Mouse (Mus musculus): ENCODE measurements around the gene Ier2. TPM values are rescaled to one million over a fixed set of nuclear protein-coding genes. Genes with fewer than 3 reads are reported as not detected.

Gene Ier2
- polyA plus RNA-seq, 1 experiment from 2014 or later, result 80.6 TPM

GRCm38 (mm10) chr8:84657680-84658079 is 5.0 kb downstream of the Ier2 start:
- Histone ChIP-seq H3K4me2 (no peak overlapping the region), H3K4me3 (no peak overlapping the region), H3K4me1 (peaks cover 60% of the 10 kb centered on the region), H3K9ac (no peak overlapping the region), H3K9me3 (no peaks in the 10 kb centered on the region), H3K27ac (peak overlapping the region; percentile 96), H3K36me3 (no peaks in the 10 kb centered on the region), H3K27me3 (no peaks in the 10 kb centered on the region)
- WGBS, result 30% methylated on average over 4 of the region's 4 CpGs
- no peak for ATAC-seq (ENCODE audit: insufficient number of reproducible peaks, low FRiP score, low TSS enrichment, low read depth)

- Histone ChIP-seq H3K9ac (no peak overlapping the region), H3K4me1 (peaks cover 60% of the 10 kb centered on the region), H3K9me3 (no peaks in the 10 kb centered on the region)
These were observed 5.4 kb downstream of the Ier2 start for GRCm38 (mm10) chr8:84657203-84657602.

GRCm38 (mm10) chr8:84656641-84657126 is 6.0 kb downstream of the Ier2 start:
- peak overlapping the region; percentile 63 for H3K4me2 ChIP-seq
- peaks cover 60% of the 10 kb centered on the region for H3K4me1 ChIP-seq
- ATAC-seq (ENCODE audit: insufficient number of reproducible peaks, low FRiP score, low TSS enrichment, low read depth), result peak; percentile 75
- peak overlapping the region; percentile 32 for H3K4me3 ChIP-seq
- peak overlapping the region; percentile 27; the same call in 1 of the 2 replicates for H3K9ac ChIP-seq
- WGBS, result under 1% methylated on average over 23 of the region's 23 CpGs
- no peaks in the 10 kb centered on the region for H3K36me3 ChIP-seq
- no peaks in the 10 kb centered on the region for H3K27me3 ChIP-seq
- peak overlapping the region; percentile 96 for H3K27ac ChIP-seq
- no peaks in the 10 kb centered on the region for H3K9me3 ChIP-seq

More at GRCm38 (mm10) chr8:84657203-84657602, 5.4 kb downstream of the Ier2 start:
- Histone ChIP-seq H3K27ac (peak overlapping the region; percentile 96), H3K36me3 (no peaks in the 10 kb centered on the region), H3K4me3 (peak overlapping the region; percentile 32), H3K27me3 (no peaks in the 10 kb centered on the region), H3K4me2 (peak overlapping the region; percentile 63)
- ATAC-seq (ENCODE audit: insufficient number of reproducible peaks, low FRiP score, low TSS enrichment, low read depth), result no peak

- peak; percentile 20; the same call in 1 of the 2 replicates for ATAC-seq (ENCODE audit: insufficient number of reproducible peaks, low FRiP score, low TSS enrichment, low read depth)
- H3K9me3 ChIP-seq, result no peaks in the 10 kb centered on the region
- H3K4me1 ChIP-seq, result peaks cover 60% of the 10 kb centered on the region
- peak overlapping the region; percentile 32 for H3K4me3 ChIP-seq
- WGBS, result 1% methylated on average over 10 of the region's 10 CpGs
- peak overlapping the region; percentile 96 for H3K27ac ChIP-seq
- H3K4me2 ChIP-seq, result peak overlapping the region; percentile 63
- no peaks in the 10 kb centered on the region for H3K27me3 ChIP-seq
- no peaks in the 10 kb centered on the region for H3K36me3 ChIP-seq
- peak overlapping the region; percentile 27; the same call in 1 of the 2 replicates for H3K9ac ChIP-seq
These were observed 6.5 kb downstream of the Ier2 start for GRCm38 (mm10) chr8:84656191-84656525.

GRCm38 (mm10) chr8:84655336-84656190 is 7.1 kb downstream of the Ier2 start:
- Histone ChIP-seq H3K36me3 (no peaks in the 10 kb centered on the region), H3K4me2 (peak overlapping the region; percentile 63), H3K4me1 (peaks cover 55% of the 10 kb centered on the region), H3K27me3 (no peaks in the 10 kb centered on the region), H3K4me3 (peak overlapping the region; percentile 32), H3K9me3 (no peaks in the 10 kb centered on the region), H3K9ac (0 out of 2 replicates have a peak overlapping the region, but pooled peaks have one; percentile 26), H3K27ac (peak overlapping the region; percentile 96)
- WGBS, result 2% methylated on average over 14 of the region's 15 CpGs
- ATAC-seq (ENCODE audit: insufficient number of reproducible peaks, low FRiP score, low TSS enrichment, low read depth), result peak; percentile 37; the same call in 1 of the 2 replicates

- 34% methylated on average over 4 of the region's 4 CpGs for WGBS
- ATAC-seq (ENCODE audit: insufficient number of reproducible peaks, low FRiP score, low TSS enrichment, low read depth), result no peak
- Histone ChIP-seq H3K36me3 (no peaks in the 10 kb centered on the region), H3K4me2 (no peak overlapping the region), H3K9ac (no peak overlapping the region), H3K27ac (peak overlapping the region; percentile 96), H3K27me3 (no peaks in the 10 kb centered on the region), H3K9me3 (no peaks in the 10 kb centered on the region), H3K4me3 (0 out of 2 replicates have a peak overlapping the region, but pooled peaks have one; percentile 32), H3K4me1 (peaks cover 50% of the 10 kb centered on the region)
These were observed 8.1 kb downstream of the Ier2 start for GRCm38 (mm10) chr8:84654597-84654996.

GRCm38 (mm10) chr8:84653092-84653631 is 9.5 kb downstream of the Ier2 start:
- Histone ChIP-seq H3K4me1 (peaks cover 47% of the 10 kb centered on the region), H3K4me3 (peak overlapping the region; percentile 4; the same call in 1 of the 2 replicates), H3K9ac (no peak overlapping the region), H3K36me3 (no peaks in the 10 kb centered on the region), H3K4me2 (0 out of 2 replicates have a peak overlapping the region, but pooled peaks have one; percentile 14), H3K27me3 (no peaks in the 10 kb centered on the region), H3K27ac (peak overlapping the region; percentile 76), H3K9me3 (no peaks in the 10 kb centered on the region)
- WGBS, result 28% methylated on average over 9 of the region's 9 CpGs
- ATAC-seq (ENCODE audit: insufficient number of reproducible peaks, low FRiP score, low TSS enrichment, low read depth), result no peak

GRCm38 (mm10) chr8:84650213-84650612 is 12.4 kb downstream of the Ier2 start:
- no peaks in the 10 kb centered on the region for H3K9me3 ChIP-seq
- no peak overlapping the region for H3K4me3 ChIP-seq
- WGBS, result 51% methylated on average over 3 of the region's 3 CpGs

GRCm38 (mm10) chr8:84647461-84647901 is 15.2 kb downstream of the Ier2 start:
- peaks cover 12% of the 10 kb centered on the region for H3K4me1 ChIP-seq
- H3K36me3 ChIP-seq, result no peaks in the 10 kb centered on the region
- peak overlapping the region; percentile 38 for H3K4me2 ChIP-seq
- ATAC-seq (ENCODE audit: insufficient number of reproducible peaks, low FRiP score, low TSS enrichment, low read depth), result no peak
- H3K27ac ChIP-seq, result peak overlapping the region; percentile 33
- H3K27me3 ChIP-seq, result no peaks in the 10 kb centered on the region
- 2% methylated on average over 14 of the region's 14 CpGs for WGBS
- no peak overlapping the region for H3K9ac ChIP-seq
- H3K4me3 ChIP-seq, result peak overlapping the region; percentile 12
- H3K9me3 ChIP-seq, result no peaks in the 10 kb centered on the region

More at GRCm38 (mm10) chr8:84650213-84650612, 12.4 kb downstream of the Ier2 start:
- H3K9ac ChIP-seq, result no peak overlapping the region
- peak overlapping the region; percentile 70 for H3K27ac ChIP-seq
- no peaks in the 10 kb centered on the region for H3K27me3 ChIP-seq
- no peaks in the 10 kb centered on the region for H3K36me3 ChIP-seq
- no peak overlapping the region for H3K4me2 ChIP-seq
- H3K4me1 ChIP-seq, result peaks cover 25% of the 10 kb centered on the region
- no peak for ATAC-seq (ENCODE audit: insufficient number of reproducible peaks, low FRiP score, low TSS enrichment, low read depth)

GRCm38 (mm10) chr8:84646800-84647199 is 15.9 kb downstream of the Ier2 start:
- H3K27ac ChIP-seq, result peak overlapping the region; percentile 33; the same call in 1 of the 2 replicates
- no peak for ATAC-seq (ENCODE audit: insufficient number of reproducible peaks, low FRiP score, low TSS enrichment, low read depth)
- H3K4me3 ChIP-seq, result no peak overlapping the region
- H3K9ac ChIP-seq, result no peak overlapping the region
- H3K27me3 ChIP-seq, result no peaks in the 10 kb centered on the region
- no peak overlapping the region; the same call in 1 of the 2 replicates for H3K4me2 ChIP-seq
- no peaks in the 10 kb centered on the region for H3K9me3 ChIP-seq
- peaks cover 12% of the 10 kb centered on the region for H3K4me1 ChIP-seq
- H3K36me3 ChIP-seq, result no peaks in the 10 kb centered on the region
- WGBS, result 48% methylated on average over 6 of the region's 6 CpGs

- ATAC-seq (ENCODE audit: insufficient number of reproducible peaks, low FRiP score, low TSS enrichment, low read depth), result no peak
- WGBS, result 62% methylated on average over 5 of the region's 5 CpGs
- Histone ChIP-seq H3K36me3 (no peaks in the 10 kb centered on the region), H3K9ac (no peak overlapping the region), H3K4me2 (no peak overlapping the region), H3K4me3 (no peak overlapping the region), H3K9me3 (no peaks in the 10 kb centered on the region), H3K27me3 (no peaks in the 10 kb centered on the region), H3K4me1 (peaks cover 18% of the 10 kb centered on the region), H3K27ac (no peak overlapping the region)
These were observed 19.6 kb downstream of the Ier2 start for GRCm38 (mm10) chr8:84643019-84643418.
